Mouse (Mus musculus): Measurements from ENCODE around the gene Pi4k2b.

Gene Pi4k2b

DNA sequence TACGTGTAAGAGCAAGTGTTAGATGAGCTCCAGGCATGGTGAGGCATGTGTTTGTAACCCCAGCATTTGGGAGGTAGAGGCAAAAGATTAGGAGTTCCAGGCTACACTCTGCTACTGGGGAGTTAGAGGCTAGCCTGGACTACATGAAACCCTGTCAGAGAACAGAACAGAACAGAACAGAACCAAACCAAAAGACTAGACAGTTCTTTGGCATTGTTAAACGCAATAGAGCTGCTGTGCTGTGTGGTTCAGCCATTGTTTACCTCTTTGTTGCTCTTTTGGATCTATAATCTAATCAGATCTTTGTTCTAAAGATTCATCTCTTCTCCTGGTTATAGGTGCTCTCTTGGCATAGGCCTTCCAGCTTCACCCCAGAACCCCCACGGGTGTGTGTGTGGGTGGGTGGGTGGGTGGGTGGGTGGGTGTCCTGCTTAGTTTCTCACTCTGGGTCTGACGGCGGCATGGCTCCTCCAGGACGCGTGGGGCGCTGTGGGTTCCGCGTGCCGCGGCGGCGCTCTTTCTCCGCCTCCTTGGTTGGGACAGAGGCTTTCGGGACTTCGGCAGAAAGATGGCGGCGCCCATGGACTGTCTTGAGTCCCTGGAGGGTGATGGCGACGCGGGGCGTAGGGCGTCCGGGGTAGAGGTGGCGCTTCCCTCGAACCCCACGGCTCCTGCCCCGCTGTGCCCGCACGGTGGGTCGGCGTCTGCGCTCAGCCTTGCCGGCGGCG is 41.3 kb downstream of the Pi4k2b start:
- peak; percentile 92 for DNase-seq

DNA sequence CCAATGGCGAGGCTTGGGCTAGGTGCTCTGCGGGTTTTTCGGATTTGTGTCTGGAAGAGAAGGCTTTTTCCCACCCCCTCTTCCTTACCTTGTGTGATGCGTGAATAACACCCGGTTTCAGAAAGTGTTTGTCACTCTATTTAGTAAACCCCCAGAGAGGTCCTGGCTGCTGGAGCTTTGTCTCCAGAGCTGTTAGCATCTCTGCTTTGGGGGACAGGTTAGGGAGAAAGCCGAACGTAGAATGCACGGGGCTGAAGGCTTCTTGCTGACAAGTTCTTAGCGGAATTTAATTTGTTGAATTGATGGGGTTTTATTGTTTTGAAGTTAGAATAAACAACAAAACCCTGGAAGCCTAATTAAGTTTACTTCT is 41.9 kb downstream of the Pi4k2b start:
- no peak for DNase-seq

DNA sequence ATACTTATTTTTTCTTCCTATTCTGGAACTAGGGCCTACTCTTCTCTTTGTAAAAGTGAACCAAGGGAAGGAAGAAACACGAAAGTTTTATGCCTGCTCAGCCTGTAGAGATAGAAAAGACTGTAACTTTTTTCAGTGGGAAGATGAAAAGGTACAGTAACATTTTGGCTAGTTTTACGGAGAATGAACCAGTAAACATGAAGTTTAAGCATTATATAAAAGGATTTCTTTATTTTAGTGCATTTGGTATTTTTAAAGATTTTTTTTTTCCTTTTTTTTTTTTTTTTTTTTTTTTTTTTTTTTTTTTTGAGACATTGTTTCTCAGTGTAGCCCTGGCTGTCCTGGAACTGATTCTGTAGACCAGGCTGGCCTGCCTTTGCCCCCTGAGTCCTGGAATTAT is 42.6 kb downstream of the Pi4k2b start:
- no peak for DNase-seq

- no peak for DNase-seq
Measured at GRCm38 (mm10) chr5:52786556-52787322, 45.4 kb downstream of the Pi4k2b start.

DNA sequence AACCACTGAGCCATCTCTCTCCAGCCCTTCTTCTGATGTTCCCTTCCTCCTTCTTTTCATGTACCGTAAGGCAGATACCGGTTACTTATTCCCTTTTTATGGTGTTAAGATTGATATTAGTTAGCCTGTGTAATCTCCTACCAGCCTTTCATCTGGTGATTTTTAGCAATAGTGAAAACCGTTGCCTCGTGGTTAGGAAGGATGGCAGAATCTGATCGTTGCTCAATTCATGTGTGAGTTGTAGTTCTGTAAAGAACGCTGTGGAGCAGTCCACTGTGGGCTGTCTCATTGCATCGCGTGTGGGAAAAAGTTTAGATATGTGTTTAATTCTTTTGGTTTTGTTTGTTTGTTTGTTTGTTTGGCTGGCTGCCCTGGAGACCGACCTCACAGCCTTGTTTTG is 51.9 kb downstream of the Pi4k2b start:
- DNase-seq = no peak

GRCm38 (mm10) chr5:52794109-52794508 is 52.7 kb downstream of the Pi4k2b start:
- no peak for DNase-seq

GRCm38 (mm10) chr5:52799274-52799985 is 58.1 kb downstream of the Pi4k2b start:
- DNase-seq = no peak

DNA sequence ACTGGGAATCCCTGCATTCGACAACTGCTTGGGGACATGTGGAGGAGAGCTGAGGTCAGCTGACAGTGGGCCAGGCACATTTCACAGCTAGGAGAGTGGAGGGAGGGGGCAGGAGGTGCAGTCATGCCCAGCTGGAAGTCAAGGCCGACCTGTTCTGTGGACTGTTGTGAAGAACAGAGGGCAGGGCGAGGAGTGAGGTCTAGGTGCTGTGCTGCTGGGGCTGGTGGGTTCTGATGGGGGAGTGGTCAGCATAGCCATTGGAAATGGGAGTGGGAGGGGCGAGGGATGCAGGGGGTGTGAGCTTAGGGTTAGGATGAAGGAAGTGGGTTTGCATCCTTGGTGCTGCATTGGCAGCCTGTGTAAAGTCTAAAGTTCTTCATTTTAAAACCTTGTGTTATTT is 64.4 kb downstream of the Pi4k2b start:
- DNase-seq = no peak

DNA sequence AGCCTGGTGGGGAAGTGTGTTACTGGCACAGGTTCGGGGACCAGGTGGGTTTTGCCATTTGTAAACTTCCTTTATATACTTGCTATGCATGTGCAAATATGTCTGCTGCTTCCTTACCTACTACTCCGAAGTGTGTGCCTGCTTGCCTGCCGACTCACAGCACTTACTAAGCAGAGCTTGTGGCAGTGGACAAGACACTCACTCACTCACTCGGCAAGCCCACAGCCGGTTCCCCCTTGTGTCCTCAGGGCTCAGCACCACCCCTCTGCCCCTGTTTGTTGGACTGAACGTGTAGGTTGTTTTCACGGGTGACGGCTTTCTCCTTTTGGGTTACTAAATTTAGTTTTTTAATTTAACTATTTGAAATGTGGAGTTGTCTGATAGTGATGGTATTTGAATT is 65.0 kb downstream of the Pi4k2b start:
- no peak for DNase-seq

DNA sequence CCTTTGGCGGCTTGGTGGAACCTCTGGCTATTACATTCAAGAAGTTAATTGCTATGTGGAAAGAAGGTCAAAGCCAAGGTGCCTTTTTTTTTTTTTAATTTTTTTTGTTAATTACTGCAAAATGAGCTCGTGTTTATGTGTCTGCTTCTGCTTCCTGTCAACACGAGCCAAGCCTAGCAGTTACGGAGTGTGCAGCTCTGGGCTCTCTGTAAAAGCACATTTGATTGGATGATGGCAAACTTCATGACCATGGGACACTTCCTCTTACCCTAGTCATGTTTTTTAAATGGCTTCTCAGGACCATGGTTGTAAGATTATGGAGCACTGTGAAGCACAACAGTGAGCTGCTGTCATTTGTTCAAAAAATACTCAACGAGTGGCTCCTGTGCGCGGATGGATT is 65.7 kb downstream of the Pi4k2b start:
- DNase-seq = no peak

DNA sequence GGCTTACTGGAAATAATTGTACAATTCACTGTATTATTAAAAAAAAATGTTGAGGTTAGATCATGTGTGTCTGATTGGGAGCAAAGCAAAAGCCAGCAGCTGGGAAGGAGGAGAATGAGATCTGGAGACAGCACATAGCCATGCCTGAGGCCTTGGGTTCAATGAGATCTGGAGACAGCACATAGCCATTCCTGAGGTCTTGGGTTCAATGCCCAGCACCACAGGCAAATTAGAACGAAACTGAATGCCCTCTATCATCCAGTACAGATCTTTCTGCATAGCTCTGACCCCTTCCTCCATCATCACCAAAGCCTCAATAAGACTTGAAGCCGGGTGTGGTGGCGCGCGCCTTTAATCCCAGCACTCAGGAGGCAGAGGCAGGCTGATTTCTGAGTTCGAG is 69.1 kb downstream of the Pi4k2b start:
- no peak for DNase-seq

GRCm38 (mm10) chr5:52811056-52811455 is 69.7 kb downstream of the Pi4k2b start:
- no peak for DNase-seq

- no peak for DNase-seq
Measured at GRCm38 (mm10) chr5:52812456-52812855, 71.1 kb downstream of the Pi4k2b start.

GRCm38 (mm10) chr5:52813312-52813711 is 71.9 kb downstream of the Pi4k2b start:
- DNase-seq = no peak

DNA sequence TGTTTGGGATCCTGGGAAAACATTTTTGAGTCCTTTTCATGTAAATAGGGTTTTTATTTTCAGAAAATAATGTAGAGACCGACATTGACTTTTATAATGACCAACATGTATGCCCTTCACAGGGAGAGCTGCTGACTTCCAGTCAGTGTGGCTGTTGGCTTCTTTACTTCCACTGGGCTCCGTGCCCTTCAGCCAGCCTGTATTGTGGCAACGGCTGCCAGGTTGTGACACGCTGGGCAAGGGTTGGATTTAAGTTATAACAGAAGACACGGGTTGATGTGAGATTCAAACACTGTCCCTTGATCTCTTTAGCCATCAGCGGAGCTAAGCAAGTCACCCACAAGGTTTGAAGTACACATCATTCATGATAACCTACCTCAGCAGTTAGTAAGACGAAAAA is 77.3 kb downstream of the Pi4k2b start:
- DNase-seq = no peak

Data from lung, postnatal 4 days (tissue).